Mouse (Mus musculus) embryo, embryonic 11.5 days (tissue): ENCODE results near the gene Glul.

ENCODE experiments used
- DNase-seq: peaks from one replicate; pipeline ENCODE4 v3.0.0-alpha.2; 2012; ENCODE audit warnings: low read depth, low spot score

Glul gene

DNA sequence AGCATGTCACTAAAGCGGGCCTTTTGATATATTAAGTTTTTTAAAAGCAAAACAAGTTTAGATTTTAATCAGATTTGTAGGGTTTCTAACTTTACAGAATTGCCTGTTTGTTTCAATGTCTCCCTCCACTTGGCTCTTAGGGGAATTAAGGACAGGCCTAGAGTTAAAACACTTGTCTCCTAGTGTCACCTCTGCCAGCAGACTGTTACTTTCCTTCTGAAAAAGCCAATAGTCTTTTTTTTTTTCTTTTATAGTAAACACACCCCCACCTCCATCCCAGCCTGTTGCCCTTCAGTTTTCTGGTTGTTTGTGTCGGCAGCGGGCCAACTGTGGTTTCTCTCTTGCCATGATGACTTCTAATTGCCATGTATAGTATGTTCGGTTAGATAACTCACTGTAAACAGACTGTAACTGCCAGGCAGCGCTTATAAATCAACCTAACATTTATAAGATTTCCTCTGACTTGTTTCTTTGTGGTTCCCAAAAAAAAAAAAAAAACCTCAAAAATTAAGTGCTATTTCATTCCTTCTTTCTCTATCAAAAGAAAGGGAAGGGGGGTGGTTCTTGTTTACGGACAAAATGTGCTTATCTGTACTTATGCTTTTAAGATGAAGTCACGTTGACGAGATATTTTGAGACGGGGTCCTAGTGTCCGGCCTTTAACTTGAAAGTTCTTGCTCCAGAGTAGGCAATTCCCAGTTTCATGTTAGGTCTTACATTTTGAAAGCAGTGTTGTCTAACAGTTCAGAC lies 9.6 kb downstream of the Glul start:
- no peak for DNase-seq

DNA sequence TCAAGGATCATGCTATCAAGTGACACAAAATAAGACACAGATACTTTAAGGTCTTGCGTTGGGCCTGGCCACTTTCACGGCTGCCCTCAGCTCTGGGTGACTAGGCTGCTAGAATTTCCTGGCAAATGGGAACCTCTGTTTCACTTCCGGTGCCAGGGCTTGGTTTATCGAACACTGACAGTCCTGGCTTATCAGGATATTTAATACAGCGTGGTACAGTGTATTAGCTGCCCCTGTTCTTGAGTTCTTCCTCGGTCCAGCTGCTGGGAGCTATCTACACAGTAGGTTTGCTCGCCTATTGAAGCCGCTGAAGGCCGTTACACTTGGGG lies 10.2 kb downstream of the Glul start:
- no peak for DNase-seq

DNA sequence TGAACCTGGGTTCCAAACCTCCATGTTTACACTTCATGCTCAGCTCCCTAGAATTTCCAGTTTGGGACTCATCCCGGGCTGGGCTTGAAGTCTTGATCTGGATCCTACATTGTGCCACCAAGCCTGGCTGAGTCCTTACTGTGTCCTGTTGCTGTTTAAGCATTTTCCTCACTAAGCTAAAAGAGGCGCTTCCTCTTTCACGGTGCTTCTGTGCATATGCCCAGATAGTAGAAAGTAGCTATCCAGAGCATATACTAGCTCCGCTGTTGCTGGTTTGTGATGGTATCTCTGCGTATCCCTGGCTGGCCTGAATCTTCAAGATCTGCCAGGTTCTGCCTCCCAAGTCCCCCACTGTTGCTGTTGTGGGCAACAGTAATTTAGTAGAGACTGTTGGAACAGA lies 10.7 kb downstream of the Glul start:
- DNase-seq: no peak

DNA sequence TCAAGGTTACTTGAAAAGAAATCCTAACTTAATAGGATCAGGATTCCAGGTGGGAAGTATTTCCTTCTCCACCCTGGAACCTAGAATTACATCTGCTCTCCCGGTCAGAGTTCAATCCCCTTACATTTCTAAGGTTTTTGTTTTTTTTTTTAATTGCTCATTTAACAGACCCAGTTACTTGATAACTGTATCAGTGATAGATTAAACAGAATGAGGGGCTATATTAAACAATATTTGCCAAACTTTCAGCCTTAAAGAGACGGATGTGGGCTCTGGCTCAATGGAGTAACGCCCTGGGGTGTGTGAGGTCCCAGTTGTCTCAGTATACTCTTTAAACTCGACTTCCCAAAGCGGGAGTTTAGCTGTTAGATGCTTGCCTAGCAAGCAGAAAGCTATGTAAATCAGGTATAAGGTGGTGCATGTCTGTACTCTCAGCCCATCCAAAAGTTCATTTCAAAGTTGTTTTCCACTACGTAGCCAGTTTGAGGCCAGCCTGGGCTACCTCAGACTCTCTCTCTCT lies 11.6 kb downstream of the Glul start:
- DNase-seq: no peak

DNA sequence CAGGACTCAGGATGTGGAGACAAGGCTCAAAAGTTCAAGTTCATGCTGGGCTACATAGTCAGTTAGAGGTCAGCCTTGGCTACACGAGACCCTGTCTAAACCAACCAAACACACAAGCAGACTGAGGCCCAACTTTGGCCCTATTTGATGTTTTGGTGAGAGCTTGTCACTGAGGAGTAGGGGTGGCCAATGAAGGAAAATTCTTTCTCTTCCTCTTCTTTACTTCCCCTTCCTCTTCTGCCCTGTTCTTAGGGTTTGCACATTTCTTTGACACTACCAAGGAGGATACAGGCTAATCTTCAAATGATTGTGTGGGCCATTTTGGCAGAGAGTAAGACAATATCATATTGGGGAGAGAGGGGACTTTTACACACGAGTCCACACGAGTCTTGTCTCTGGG lies 14.1 kb downstream of the Glul start:
- no peak for DNase-seq

DNA sequence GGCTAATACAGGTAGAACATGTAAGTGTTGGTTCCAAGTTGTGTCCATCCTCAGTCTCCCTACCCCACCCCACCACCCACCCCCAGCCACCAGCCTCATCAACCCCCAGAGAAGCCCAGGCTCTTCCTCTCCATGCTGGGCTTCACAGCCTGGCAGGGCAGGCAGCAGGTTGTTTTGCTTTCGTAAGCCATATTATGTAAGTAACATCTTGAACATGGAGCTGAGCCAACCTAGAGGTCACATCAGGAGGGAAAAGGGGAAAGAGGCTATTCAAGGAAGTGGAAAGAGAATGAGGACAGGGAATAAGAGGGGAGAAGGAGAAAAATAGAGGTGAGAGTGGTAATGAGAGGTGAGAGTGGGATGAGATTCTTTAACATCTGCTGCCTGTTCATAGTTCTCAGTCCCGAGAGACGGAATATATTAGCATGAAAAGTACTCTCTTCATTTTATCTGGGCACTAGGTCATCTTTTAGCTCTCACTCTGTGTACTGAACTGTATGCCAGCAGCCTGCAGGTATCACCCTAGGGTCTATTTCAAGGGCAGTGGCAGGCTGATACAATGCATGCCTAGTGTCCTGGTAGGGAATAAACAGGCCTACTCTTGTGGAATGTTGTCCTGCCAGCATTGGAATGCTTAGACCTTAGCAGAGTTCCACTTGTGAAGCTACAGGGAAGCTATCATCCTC lies 18.9 kb downstream of the Glul start:
- DNase-seq: no peak

DNA sequence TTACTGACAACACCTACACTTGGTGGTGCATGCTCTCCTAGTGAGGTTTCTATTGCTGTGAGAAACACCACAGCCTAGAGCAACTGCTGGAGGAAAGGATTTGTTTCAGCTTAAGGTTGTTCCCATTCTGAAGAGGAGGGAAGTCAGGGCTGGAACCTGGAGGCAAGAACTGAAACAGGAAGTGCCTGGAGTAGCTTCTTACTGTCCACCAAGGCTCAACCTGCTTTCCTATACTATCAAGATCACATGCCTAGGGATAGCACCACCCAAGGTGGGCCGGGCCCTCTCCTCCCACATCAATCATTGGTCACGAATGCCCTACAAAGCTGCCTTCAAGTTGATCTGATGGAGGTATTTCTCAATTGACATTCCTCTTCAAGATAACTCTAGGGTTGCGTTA lies 21.9 kb downstream of the Glul start:
- no peak for DNase-seq

DNA sequence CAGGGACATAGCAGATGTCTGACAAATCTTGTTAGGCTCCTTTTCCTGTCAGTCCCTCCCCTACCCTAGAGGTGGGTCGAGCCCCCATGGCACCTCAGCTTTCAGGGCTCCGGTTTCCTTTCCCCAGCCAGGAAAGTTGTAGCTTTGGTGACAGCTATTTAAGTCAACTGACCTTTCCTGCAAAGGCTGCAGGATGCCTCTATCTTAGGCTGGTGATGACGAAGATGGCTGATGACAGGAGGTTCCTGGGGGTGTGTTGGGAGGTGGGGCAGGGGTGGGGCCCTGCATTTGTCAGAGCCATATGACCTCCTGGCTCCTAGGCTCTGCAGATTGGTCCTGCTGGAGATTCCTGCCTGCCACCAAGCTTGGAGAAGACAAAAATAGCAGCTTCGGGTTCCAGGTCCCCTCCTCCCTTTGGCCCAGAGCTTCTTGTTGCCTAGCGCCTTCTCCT lies 22.9 kb downstream of the Glul start:
- DNase-seq: no peak

DNA sequence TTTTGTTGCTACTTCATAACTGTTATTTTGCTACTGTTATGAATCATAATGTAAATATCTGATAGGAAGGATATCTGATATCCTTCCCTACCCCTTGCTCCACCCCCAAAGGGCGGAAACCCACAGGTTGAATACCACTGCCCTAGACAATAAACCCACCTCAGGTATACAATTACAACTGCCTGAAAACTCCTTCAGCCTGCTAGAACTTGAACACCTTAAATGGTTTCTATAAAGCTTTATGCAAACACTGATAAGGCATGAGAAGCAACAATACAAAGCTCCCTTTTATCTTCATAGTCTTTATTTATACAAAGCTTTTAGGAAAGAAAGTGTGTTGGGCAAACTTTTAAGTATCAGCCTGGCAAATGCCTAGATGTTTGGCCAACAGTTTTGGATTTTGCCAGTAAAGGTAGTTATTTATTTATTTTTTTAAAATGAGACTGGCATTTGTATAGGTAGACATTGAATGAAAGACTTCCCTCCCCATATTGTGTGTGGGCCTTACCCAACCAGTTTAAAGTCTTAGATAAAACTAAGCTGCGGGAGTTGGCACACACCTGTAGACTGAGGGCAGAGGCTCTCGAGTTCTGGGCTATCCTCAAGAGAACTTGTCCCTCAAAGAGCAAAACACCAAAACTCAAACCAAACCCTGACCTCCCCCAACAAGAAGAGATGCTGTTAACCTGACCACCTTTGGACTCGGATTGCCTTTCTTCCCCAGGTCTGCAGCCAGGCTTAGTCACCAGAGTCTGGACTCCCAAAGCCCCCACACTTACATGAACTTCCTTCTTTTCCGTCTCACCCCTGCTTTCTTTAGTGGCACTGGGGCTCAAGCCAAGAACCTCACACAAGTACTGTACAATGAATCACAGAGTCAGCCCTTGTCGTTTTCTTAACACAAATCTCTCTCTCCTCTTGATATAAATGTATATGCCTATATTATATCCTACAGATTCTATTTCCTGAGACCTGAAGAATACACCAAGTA lies 24.9 kb downstream of the Glul start:
- no peak for DNase-seq

DNA sequence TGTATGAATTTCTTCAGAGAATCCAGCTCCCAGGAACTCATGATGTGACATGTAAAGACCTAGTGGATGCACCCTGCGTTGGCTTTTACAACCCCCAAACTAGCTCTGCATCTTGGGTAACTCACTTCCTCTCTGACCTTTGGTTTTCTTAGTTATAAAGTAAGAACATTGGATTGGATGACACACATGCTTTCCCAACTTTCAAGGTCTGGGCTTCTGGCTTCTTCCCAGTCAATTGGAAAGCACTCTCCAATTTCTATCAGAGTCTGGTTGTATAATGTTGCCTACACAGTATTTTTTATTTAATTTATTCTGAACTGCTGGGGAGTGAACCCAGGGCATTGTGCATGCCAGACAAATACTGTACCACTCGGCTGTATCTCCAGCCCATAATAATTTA lies 30.7 kb downstream of the Glul start:
- no peak for DNase-seq

DNA sequence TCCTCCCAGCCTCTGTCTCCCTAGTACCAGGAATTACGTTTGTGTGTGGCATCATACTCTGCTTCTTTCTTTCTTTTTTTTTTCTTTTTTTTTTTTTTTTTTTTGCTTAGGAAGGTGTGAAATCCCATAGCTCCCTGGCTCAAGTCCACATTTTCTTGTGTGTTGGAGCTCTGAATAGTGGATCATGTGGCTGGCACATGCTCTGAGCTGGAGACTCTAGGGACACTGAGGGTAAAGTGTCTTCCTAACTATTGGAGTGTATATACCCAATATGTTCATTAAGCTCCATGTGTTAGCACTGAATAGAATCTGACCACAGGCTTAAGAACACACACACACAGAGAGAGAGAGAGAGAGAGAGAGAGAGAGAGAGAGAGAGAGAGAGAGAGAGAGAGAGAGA lies 34.0 kb downstream of the Glul start:
- DNase-seq: no peak

DNA sequence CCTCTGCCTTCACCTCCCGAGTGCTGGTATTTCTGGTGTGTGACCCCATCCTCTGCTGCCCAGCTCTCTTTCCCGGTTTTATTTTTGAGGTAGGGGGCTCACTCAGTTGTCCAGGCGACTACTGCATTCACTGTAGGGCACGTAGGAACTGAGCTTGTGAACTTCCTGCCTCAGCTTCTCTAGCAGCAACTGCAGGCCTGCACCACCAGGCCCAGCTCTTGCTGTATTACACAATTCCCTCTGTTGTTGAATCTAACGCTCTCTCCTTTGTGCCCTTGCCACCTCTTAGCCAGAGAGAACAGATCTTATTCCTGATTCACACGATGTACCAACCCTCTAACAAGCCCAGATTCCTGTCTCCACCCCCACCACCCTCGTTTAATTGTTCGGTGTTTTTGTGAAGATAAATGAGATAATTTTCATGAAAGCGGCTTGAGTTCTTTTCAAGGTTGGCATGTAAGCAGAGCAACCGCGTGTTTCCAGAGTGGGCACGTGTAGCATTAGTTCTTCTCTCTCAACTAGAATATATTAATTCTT lies 36.2 kb downstream of the Glul start:
- DNase-seq: no peak

DNA sequence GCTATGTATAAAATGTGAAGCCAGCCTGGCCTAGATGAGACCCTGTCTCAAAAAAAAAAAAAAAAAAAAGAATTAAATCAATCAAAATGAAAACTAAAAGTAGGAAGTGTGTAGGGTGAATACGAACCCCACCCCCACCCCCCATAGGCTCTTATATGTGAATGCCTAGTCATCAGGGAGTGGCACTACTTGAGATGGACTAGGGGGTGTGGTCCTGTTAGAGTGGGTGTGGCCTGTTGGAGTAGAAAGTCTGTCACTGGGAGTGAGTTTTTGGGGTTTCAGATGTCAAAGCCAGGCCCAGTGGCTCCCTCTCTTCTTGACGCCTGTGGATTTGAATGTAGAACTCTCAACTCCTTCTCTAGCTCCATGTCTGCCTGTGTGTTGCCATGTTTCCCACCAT lies 37.3 kb downstream of the Glul start:
- no peak for DNase-seq

DNA sequence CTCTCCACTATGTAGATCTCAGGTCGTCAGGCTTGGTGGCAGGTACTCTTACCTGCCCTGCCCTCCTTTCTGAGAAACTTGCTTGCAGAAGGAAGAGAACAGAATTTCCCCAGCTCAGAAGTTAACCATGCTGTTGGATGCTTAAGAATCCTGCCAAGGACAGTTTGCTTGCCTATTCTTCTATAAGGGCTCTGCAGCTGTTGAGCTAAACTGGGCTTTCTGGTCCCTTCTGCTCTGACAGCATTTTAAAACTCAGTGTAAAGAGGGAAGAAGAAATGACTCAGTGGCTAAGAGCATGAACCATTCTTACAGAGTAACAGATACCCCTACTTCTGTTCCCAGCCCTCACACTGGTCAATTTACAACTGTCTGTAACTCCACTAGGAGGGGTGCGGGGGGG lies 41.2 kb downstream of the Glul start:
- no peak for DNase-seq

DNA sequence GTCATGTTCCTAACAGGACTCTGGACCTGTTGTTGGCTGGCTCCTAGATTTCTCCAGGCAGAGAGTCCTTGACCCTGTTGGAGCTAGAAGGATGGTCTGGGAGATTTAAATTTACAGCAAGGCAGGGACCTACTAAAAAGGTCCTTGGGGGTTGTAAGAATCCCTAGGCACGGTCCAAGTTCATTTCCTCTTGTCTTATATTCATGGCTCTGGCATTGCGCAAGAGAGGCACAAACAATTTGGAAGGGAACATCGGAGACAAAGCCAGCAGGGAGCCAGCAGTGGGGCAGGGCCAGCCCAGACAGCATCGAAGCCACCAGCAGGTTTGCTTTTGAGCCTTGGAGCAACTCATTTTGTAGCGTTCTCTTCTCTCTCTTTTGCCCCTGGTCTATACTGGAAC lies 45.4 kb downstream of the Glul start:
- no peak for DNase-seq

DNA sequence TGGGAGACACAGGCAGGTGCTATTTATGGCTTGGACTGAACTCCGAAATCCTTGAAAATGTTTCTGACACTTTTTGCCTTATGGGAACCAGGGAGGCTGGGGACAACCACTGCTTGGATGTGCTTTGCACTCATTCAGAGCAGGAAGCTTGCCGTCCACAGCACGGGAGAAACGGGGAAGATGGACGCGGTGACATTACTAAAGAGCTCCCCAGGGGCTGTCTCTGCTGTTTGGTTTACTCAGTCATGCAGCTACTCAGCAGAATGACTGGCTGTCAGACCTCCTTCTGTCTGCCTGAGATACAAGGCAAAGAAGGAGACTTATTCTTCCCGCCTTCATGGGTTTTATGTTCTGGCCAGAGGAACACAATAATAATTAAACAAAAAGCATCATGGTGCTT lies 47.2 kb downstream of the Glul start:
- DNase-seq: no peak

DNA sequence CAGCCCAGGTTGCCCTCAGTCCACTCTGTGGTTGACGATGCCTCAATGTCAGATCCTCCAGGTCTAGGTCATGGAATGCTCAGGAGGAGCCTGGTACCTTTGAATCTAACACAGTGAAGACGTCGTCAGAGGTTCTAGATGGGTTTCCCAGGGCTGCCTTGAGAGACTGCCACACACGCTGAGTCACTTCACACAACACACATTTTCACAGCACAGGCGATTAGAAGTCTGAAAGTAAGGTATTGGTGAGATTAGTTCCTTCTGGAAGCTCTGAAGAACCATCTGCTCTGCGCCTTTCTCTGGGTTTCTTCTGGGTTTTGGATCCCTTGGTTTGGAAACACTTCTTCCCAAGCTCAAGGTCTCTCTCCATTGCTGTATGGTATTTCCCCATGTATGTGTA lies 48.1 kb downstream of the Glul start:
- no peak for DNase-seq

DNA sequence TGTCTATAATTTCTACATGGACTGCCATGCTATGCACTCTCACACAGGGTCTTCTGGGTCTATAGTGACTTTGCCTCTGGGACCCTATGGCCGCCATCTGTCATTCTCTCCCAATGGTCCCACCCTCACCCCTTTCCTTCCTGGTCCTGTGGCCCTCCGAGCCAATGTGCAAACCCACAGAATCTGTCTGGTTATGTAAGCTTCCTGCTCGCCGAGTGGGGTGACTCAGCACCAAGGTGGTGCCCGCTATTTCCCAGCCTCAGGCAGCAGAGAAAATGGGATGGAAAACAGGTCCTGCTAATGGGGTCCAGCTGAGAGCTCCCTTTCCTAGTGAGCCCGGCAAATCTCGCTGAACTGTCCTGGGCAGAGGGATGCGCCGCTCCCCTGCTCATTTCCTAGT lies 53.5 kb downstream of the Glul start:
- no peak for DNase-seq

DNA sequence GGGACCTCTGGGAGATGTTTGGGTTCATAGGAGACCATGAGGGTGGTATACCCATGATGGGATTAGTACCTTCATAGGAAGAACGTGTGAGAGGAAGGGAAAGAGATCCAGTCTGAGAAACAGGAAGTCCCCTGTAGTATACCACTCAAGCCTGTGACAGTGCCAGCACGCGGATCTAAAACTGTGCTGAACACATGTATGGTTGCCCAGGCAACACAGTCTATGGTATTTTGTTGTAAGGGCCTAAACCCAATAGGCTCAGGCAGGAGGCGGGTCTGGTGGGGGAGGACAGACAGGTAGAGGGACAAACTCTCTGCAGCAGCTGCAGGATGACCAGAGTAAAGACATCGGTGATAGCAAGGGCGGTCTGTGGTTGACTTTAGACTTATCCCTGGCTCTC lies 54.1 kb downstream of the Glul start:
- DNase-seq: no peak

DNA sequence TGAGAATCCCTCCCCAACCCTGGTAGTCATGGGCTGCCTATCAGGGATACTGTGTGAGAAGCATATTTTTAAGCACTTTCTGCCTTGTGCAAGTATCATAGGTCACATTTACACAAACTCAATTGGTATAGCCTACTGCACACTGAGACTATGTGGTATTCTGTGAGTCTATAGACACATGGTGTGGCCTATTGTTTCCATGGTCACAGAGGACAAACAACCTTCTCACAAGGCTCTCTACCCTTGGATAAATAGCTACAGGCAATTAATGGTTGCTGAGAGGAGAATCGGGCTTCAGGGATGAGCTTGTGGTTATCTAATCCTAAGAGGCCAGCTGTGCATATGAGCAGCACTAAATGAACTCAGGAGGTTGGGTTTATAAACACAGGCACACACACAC lies 58.1 kb downstream of the Glul start:
- DNase-seq: no peak
